Mouse (Mus musculus): ENCODE data around the gene Tmed3.

Tmed3 gene

DNA sequence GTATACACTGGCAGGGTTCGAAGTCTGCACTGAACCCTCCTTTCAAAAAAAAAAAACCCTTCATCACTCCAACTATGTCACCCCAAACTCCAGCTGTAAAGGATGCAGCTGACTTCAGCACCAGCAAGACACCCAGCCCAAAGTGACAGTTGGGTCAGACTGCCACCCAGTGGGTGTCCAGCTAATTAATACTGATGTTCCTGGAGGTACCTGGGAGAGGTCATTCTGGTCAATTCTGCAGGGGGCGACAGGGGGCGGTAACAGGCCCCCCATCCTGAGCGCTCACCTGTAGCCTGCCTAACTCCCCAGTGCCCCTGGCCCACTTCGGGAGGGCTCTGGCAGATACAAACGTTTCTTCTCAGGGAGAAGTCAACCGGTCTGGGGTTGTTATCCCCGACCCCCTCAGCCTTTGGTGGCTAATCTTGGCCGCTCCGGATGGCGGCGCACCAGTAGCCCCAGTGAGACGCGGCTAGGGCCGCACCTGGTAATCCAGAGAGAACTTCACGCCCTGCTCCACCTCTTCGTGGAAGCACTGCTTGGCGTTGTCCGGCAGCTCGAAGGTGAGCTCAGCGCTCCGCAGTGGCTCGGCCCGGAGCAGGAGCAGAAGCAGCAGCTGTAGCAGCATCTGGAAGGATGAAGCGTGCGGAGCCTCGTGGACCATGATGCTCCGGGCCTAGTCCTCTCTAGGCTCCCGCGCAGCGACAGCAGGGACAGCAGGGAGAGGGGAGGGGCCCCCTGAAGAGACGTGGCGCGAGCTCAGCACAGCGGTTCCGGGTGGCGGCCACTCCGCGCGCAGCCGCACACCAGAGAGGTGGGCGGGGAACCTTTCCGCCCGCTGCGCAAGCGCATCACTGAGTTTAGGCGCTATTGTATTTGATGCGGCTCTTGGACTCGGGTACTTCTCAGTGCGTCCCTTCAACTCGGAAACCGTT is at the start of gene Tmed3:
Tmed3 (minus strand) TSS at position 804 of the 932 bp plus-strand sequence.
- peak; percentile 92 for DNase-seq

DNA sequence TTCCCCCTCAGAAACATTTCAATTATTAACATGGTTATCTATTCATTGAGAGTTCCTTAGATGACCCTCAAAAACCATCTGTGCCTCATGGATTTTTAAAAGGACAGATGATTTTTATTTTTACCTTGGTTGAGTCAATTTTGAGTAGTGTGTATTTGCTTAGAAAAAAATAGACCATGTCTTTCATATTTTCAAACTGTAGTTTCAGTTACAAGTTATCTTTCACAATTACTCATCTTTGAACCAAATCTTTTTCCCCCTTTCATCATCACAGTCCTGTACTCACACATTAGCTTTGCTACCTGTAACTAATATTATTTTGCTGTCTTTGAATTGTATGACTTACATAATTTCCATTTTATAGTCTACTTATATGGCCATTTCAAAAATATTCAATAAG is 35.2 kb upstream of the Tmed3 start:
- no peak for DNase-seq

- no peak for DNase-seq
Observed at GRCm38 (mm10) chr9:89738295-89738694, 33.4 kb upstream of the Tmed3 start, which contains the start of gene Ankrd34c. Ankrd34c (minus strand) TSS chr9:89738475.

DNA sequence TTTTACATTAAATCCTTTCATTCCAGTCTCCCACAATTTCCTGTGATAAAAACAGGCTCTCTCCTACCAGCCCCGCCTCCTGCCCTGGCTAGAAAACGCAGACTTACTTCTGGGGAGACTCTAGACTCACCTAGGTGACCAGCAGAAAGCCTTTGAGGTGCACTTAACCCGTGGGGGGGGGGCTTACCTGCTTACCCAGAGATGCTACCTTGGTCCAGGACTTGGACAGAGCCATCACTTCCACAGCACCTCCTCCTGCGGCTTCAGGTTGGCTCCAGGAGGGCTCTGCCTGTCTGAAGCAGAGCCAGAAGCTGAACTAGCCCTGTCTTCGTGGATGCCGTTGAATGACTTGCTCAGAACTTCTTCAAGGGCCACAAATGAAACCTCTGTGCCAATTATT is 33.0 kb upstream of the Tmed3 start:
- DNase-seq, result no peak

DNA sequence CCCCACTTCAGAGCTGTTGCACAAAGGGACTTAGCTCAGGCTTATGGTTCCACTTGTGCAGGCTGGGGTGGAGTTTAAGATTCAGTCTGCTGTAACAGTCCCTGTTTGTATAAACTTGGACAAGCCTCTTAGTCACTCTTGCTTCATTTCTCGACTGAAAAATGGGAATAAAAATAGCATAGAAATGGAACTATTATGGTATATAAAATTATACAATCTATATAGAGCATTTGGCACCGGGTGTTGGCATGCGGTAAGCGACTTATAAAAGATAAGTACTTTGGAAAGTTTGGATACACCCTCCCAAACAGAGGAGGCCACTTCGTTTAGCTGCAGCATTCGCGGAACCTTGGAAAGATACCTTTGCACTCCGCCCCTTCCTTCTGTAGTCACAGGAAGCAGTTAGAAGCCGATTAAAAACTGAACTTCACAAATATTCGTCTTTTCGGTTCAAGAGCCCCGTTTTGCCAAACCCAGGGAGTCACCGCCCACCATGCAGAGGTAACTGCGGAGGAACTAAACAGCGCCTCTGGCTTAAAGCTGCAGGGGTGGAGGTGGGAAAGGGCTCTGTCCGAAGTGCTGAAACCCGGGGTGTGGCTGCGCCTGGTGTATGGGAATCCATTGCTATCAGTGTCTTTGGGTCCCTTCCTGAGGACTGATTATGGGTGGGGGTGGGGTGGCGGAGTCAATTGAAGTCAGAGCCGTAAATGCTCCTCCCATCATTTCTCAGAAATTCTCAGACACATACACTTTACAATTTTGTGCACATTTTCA is 32.3 kb upstream of the Tmed3 start:
- DNase-seq, result peak; percentile 1 to 66

GRCm38 (mm10) chr9:89706906-89707305 is 2.0 kb upstream of the Tmed3 start:
- DNase-seq, result peak; percentile 5 to 8

- DNase-seq, result no peak
Observed at GRCm38 (mm10) chr9:89705197-89705533, 297 bp upstream of the Tmed3 start.

DNA sequence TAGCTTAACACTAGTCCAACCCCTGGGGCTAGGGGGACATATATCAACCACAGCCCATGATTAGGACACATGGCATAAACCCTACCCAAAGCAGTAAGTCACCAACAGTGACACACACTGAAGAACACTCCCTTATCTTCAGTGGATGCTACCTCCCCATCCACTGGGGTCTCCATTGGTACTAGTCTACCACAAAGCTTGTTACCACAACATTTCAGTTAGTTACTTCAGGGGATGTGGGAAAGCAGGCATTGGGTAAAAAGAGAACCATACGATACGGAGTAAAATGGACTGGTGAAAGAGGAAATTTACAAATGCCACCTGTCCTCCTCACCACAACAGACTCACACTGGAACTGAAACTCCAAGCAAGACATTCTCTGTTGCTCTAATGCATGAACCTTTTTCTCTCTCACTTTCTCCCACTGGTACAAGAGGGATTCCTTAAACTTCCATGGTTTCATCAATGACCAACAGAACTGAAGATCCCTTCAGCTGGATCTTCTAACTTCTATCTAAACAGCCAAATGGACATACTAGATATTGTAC is 3.9 kb downstream of the Tmed3 start:
- DNase-seq, result no peak

GRCm38 (mm10) chr9:89695143-89695542 is 9.7 kb downstream of the Tmed3 start:
- DNase-seq, result no peak

- DNase-seq, result no peak
Observed at GRCm38 (mm10) chr9:89693670-89694069, 11.2 kb downstream of the Tmed3 start.

DNA sequence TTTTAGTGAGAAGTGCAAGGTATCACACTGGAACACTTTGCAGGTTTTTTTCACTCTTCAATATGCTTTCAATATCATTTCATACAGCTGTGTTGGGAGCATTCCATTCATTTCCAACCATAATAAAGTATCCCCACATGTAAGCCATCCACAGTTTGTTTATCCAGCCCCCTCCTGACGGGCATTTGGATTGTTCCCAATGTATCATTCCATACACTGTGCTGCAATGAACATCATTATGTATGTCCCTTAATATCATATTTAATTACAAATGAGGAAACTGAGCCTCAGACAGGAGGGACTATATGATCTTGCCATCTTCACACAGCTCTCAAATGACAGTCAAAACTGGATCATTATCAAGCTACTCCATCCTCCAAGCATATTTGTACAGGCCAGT is 15.7 kb downstream of the Tmed3 start:
- no peak for DNase-seq

GRCm38 (mm10) chr9:89687503-89688226 is 17.2 kb downstream of the Tmed3 start:
- peak in 1 of 2 experiments; percentile 12 for DNase-seq

DNA sequence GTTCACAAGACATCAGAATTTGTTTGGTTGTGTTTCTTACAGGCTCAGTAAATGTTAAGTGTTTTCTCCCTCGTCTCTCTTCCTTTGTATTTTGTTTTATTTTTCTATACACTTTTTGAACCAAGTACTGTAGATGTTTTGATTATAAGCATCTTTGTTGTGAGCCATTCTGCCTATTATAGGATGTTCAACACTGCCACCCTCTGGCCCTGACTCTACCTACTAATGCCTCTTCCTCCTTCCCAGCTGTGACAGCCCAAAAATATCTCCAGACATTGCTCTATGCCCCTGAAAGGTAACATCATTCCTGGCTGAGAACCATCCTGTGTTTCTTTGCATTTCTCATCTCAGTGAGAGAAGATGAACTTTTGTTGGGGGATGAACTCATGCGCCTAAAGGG is 18.6 kb downstream of the Tmed3 start:
- DNase-seq, result peak in 1 of 2 experiments; percentile 11

- peak in 1 of 2 experiments; percentile 33 for DNase-seq
Observed at GRCm38 (mm10) chr9:89678974-89679373, 25.9 kb downstream of the Tmed3 start.

- peak; percentile 60 to 87 for DNase-seq
Observed at GRCm38 (mm10) chr9:89674014-89674618, 30.8 kb downstream of the Tmed3 start.

DNA sequence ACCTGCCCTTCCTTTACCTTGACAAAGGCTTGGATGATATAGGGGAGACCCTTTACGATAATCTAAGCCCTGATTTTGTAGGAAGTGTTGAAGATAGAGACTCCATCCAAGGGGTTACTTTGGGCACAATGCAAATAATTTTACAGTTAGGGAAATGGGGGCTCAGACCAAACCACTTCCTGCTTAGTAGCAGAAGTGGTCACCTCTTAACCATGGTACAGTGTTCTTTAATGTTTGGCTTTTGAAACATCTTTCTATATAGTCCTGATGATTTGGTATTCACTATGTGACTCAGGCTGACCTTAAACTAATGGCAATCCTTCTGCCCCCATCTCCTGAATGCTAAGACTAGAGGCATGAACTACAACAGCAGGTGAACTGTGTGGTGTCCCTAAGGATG is 31.5 kb downstream of the Tmed3 start:
- DNase-seq, result no peak

- no peak for DNase-seq
Observed at GRCm38 (mm10) chr9:89669878-89670277, 35.0 kb downstream of the Tmed3 start.

DNA sequence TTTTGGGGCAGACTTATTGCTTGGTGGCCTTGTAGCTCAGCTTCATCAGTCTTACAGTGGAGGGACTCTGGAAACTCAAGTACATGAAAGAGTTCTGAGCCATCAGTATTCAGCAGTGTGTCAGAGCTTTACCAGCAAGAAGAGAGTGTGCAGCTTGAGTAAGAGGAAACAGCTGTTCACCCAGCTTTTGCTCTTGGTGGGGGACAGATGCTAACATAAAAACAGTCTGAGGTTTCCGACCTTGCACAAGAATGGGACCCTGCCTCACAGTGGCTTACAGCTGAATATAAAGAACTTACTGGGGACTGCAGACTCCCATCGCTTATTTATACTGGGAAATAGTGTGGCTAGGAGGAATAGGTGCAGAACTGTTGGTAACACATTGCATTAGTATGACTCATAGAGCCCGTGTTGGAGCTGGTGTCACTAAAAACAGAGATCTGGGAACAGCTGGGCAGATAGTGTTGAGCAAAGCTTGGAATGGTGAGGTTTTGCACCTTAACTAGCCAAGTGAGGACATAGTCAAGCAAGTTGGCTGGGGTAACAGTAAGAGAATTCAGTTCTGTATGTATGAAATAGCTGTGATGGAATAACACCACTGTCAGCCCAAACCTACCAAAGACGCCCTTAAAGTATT is 37.4 kb downstream of the Tmed3 start:
- no peak for DNase-seq

DNA sequence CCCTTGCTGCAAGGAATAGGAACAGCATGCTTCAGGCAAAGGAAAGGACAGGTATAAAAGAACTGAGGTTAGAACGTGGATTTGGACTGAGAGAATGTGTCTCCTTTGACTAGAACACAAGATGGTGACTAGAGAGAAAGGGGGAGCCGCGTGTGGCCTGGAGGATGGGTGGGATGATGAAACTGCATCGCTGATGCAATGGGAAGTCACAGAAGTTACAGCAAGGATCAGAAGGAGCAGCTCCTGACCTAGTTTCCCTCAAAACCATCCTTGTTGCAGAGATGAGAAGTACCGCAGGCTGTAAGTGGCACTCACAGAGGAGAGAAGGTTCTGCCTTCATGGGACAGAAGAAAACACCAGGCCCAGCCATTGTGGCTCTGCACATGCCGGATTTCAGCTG is 54.0 kb downstream of the Tmed3 start:
- DNase-seq, result no peak

Measured in kidney, postnatal 36 days (tissue).